Mouse (Mus musculus): ENCODE results near the gene Vrk3. TPM values are rescaled to one million over a fixed set of nuclear protein-coding genes. Genes with fewer than 3 reads are reported as not detected.

Vrk3 gene
- total RNA-seq, 4 experiments from 2014 or later = 26.8 to 33.5 (median 30.9) TPM

- peak in 1 of 2 experiments; percentile 8 for DNase-seq (ENCODE audit: low spot score in 2 of 2)
Observed at GRCm38 (mm10) chr7:44818164-44818563, 70.0 kb downstream of the Vrk3 start.

- peak in 1 of 2 experiments; percentile 15 for DNase-seq (ENCODE audit: low spot score in 2 of 2)
Observed at GRCm38 (mm10) chr7:44818751-44819235, 70.6 kb downstream of the Vrk3 start.

- no peak for DNase-seq (ENCODE audit: low spot score in 2 of 2)
Observed at GRCm38 (mm10) chr7:44819391-44819790, 71.2 kb downstream of the Vrk3 start.

GRCm38 (mm10) chr7:44819863-44820262 lies 71.7 kb downstream of the Vrk3 start:
- peak in 1 of 2 experiments; percentile 3 for DNase-seq (ENCODE audit: low spot score in 2 of 2)

- DNase-seq (ENCODE audit: low spot score in 2 of 2) = no peak
Observed at GRCm38 (mm10) chr7:44820525-44820924, 72.3 kb downstream of the Vrk3 start.

GRCm38 (mm10) chr7:44821666-44822448 lies 73.6 kb downstream of the Vrk3 start:
- DNase-seq (ENCODE audit: low spot score in 2 of 2) = peak in 1 of 2 experiments; percentile 4

GRCm38 (mm10) chr7:44823409-44823808 lies 75.2 kb downstream of the Vrk3 start:
- DNase-seq (ENCODE audit: low spot score in 2 of 2) = no peak

- peak in 1 of 2 experiments; percentile 53 for DNase-seq (ENCODE audit: low spot score in 2 of 2)
Observed at GRCm38 (mm10) chr7:44824872-44825271, 76.7 kb downstream of the Vrk3 start.

GRCm38 (mm10) chr7:44826771-44827170 lies 78.6 kb downstream of the Vrk3 start:
- DNase-seq (ENCODE audit: low spot score in 2 of 2) = no peak

Other genes starting within 250 kb of the Vrk3 start
- gene Mybpc2, start 223.8 kb upstream of the Vrk3 start, total RNA-seq (2022) = 1 to 10 TPM in 2 of 4 experiments, under 1 TPM in 2; 0.63 to 2.2 (median 1.4) TPM
- gene Spib, start 216.3 kb upstream of the Vrk3 start, total RNA-seq (2022) = under 1 TPM in 1 of 4 experiments, not detected in 3; 0.22 TPM
- 10 to 100 TPM; 10.5 to 13.8 (median 12.8) TPM for gene Pold1, start 199.6 kb upstream of the Vrk3 start, total RNA-seq (2022)
- 10 to 100 TPM; 61.1 to 71.4 (median 64.3) TPM for gene Nr1h2, start 194.5 kb upstream of the Vrk3 start, total RNA-seq (2022)
- gene Napsa, start 176.0 kb upstream of the Vrk3 start, total RNA-seq (2022) = not detected
- 10 to 100 TPM; 85.4 to 98.3 (median 97.3) TPM for gene Kcnc3, start 157.7 kb upstream of the Vrk3 start, total RNA-seq (2022)
- gene Myh14, start 77.6 kb upstream of the Vrk3 start, total RNA-seq (2022) = 10 to 100 TPM; 26.2 to 34.1 (median 29.1) TPM
- gene Izumo2, start 39.7 kb upstream of the Vrk3 start, total RNA-seq (2022) = not detected
- under 1 TPM; 0.23 to 0.55 (median 0.42) TPM for gene Zfp473, start 2.6 kb downstream of the Vrk3 start, total RNA-seq (2022)
- 10 to 100 TPM; 28.7 to 31.4 (median 30.2) TPM for gene Nup62, start 67.7 kb downstream of the Vrk3 start, total RNA-seq (2022)
- 1 to 10 TPM; 2.1 to 8.4 (median 5.8) TPM for gene Il4i1, start 68.0 kb downstream of the Vrk3 start, total RNA-seq (2022)
- gene Atf5, start 68.2 kb downstream of the Vrk3 start, total RNA-seq (2022) = 10 to 100 TPM; 23.8 to 26.8 (median 24.2) TPM
- gene Akt1s1, start 100.6 kb downstream of the Vrk3 start, total RNA-seq (2022) = 10 to 100 TPM; 53.8 to 68.8 (median 64.7) TPM
- 10 to 100 TPM; 76.4 to 88.3 (median 82.2) TPM for gene Tbc1d17, start 100.7 kb downstream of the Vrk3 start, total RNA-seq (2022)
- gene Pnkp, start 108.7 kb downstream of the Vrk3 start, total RNA-seq (2022) = 10 to 100 TPM; 23.9 to 27.0 (median 24.4) TPM
- 100 to 1,000 TPM; 277 to 305 (median 293) TPM for gene Ptov1, start 121.4 kb downstream of the Vrk3 start, total RNA-seq (2022)
- gene Med25, start 144.3 kb downstream of the Vrk3 start, total RNA-seq (2022) = 10 to 100 TPM; 80.5 to 97.9 (median 88.4) TPM
- 10 to 100 TPM; 21.8 to 28.6 (median 24.0) TPM for gene Fuz, start 147.7 kb downstream of the Vrk3 start, total RNA-seq (2022)
- 100 to 1,000 TPM; 312 to 359 (median 323) TPM for gene Ap2a1, start 181.1 kb downstream of the Vrk3 start, total RNA-seq (2022)
- 1 to 10 TPM; 2.0 to 2.5 (median 2.2) TPM for gene Tsks, start 194.8 kb downstream of the Vrk3 start, total RNA-seq (2022)
- 100 to 1,000 TPM in 1 of 4 experiments, 10 to 100 TPM in 3; 95.5 to 101 (median 98.3) TPM for gene Cpt1c, start 226.4 kb downstream of the Vrk3 start, total RNA-seq (2022)
- 100 to 1,000 TPM; 153 to 178 (median 175) TPM for gene Prmt1, start 238.2 kb downstream of the Vrk3 start, total RNA-seq (2022)
- gene Irf3, start 249.2 kb downstream of the Vrk3 start, total RNA-seq (2022) = 10 to 100 TPM; 23.6 to 42.1 (median 32.8) TPM